Mouse (Mus musculus): Measurements from ENCODE around the gene Rnps1. TPM values are rescaled to one million over a fixed set of nuclear protein-coding genes. Genes with fewer than 3 reads are reported as not detected.
A peak's percentile ranks its signal among the peaks of the same experiment; 100 is the strongest.
"Not testable (repeated sequence)": the region's sequence is repeated elsewhere in the genome, so short reads cannot be mapped to it uniquely, and the experiment has no call there.

Gene Rnps1
- total RNA-seq (2015) (93.0 and 102 TPM in 2 replicates), total RNA-seq (2017) (115 and 125 TPM in 2 replicates)

DNA sequence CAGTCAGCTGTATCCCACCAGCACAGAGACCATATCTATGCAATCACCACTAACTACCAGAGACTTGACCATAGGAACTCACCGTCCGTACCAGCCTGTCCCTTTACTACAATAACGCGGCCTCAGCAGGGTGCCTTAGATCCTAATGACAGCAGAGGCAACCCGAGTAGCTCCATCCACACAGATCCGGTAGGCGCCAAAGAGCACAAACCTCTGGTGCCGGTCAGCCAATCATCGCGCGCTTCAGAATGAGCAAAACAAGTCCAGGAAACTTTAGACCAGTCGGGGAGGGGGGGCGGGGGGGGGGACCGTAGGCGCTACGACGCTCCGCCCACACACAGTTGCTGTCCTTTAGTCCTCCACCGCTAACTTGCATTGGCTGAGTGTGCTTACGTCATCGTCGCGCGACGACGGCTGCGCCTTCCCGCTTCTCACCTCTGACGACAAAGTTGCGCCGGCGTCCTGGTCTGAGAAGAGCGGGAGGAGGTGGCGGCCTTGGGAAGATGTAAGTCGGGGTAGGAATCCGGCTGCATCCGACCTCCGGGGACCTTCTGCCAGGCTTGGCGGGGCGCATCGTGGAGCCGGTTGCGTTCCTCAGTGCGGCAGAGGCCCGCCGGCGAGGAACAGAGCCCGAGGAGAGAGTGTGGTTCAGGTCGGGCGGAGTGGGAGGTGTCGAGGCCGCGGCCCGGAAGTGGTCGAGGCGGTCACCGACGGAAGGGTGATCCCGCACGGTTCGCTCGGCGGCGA lies at the start of gene Rnps1:
Gene Rnps1 (plus strand): TSS at position 336 of the 747 bp plus-strand sequence.
- ATAC-seq (ENCODE audit: poor library complexity, severe bottlenecking) = peak; percentile 87

- no peak for ATAC-seq (ENCODE audit: poor library complexity, severe bottlenecking)
These were observed 48.5 kb upstream of the Rnps1 start for GRCm38 (mm10) chr17:24365863-24366262.

- no peak for ATAC-seq (ENCODE audit: poor library complexity, severe bottlenecking)
These were observed 39.2 kb upstream of the Rnps1 start for GRCm38 (mm10) chr17:24375094-24375712.

DNA sequence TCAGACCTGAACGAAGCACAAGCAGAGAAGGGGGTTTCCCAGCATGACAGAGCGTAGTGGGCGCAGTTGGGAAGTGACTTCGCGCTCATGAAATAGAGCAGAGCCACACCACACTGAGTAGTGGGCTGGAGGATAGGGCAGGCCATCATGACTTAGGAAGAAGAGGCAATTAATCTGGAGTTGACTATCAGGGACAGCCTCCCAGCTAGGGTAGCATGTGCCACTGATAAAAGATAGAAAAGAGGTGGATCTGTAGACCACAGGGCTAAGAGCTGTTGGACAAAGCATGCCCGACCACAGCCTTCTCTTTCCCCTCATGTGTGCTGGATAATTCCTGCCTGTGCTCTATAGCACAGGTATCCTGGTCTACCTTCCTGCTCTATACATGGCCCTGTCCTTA lies 38.5 kb upstream of the Rnps1 start:
- no peak for ATAC-seq (ENCODE audit: poor library complexity, severe bottlenecking)

DNA sequence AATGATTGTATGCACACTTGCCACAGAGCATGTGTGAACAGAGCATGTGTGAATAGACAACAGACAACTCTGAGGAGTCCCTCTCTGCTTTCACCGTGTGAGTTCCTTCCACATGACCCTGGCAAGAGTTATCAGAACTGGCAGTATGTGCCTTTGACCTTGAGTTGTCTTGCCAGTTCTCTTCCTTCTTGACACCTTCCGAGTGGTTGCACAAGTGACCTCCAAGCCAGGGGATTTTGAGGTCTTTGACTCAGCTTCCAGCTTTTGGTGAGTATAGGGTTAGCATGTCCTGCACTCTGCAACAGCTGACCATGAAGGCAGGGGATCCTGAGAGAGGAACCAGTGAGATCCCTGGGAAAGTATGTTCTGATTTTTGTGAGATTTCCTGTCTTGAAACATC lies 35.9 kb upstream of the Rnps1 start:
- no peak for ATAC-seq (ENCODE audit: poor library complexity, severe bottlenecking)

GRCm38 (mm10) chr17:24383789-24384188 lies 30.6 kb upstream of the Rnps1 start:
- no peak for ATAC-seq (ENCODE audit: poor library complexity, severe bottlenecking)

- no peak for ATAC-seq (ENCODE audit: poor library complexity, severe bottlenecking)
These were observed 25.7 kb upstream of the Rnps1 start for GRCm38 (mm10) chr17:24388711-24389110.

- no peak for ATAC-seq (ENCODE audit: poor library complexity, severe bottlenecking)
These were observed 24.5 kb upstream of the Rnps1 start for GRCm38 (mm10) chr17:24389865-24390264.

- 0 out of 2 replicates have a peak, but pooled peaks have one; percentile 40 for ATAC-seq (ENCODE audit: poor library complexity, severe bottlenecking)
These were observed 23.2 kb upstream of the Rnps1 start for GRCm38 (mm10) chr17:24391149-24391548.

- ATAC-seq (ENCODE audit: poor library complexity, severe bottlenecking) = no peak
These were observed 20.8 kb upstream of the Rnps1 start for GRCm38 (mm10) chr17:24393527-24393926.

- no peak for ATAC-seq (ENCODE audit: poor library complexity, severe bottlenecking)
These were observed 19.9 kb upstream of the Rnps1 start for GRCm38 (mm10) chr17:24394456-24394855.

GRCm38 (mm10) chr17:24402371-24402770 lies 12.0 kb upstream of the Rnps1 start:
- ATAC-seq (ENCODE audit: poor library complexity, severe bottlenecking) = no peak

DNA sequence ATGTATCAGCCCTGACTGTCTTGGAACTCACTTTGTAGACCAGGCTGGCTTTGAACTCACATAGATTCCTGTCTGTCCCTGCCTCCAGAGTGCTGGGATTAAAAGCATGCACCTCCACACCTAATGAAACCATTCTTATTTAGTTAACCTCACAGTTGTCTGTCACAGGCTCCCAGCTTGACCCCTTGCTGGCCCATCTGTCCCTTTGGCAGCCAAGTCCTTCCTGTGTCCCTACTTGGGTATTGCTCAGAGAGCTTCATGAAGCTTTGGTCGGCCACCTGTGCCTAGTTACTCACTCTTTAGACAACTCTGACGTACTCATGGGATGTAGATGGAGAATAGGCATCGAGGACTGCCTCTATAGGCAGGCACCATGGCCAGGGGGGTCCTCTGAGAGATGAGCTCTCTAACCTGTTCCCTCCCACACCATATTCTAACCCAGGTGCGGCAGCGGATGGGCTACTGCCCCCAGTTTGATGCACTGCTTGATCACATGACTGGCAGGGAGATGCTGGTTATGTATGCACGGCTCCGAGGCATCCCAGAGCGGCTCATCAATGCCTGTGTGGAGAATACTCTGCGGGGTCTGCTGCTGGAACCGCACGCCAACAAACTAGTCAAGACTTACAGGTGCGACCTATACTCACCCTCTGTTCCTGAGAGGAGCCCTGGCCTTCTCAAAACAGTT lies 7.1 kb upstream of the Rnps1 start:
- no peak for ATAC-seq (ENCODE audit: poor library complexity, severe bottlenecking)

DNA sequence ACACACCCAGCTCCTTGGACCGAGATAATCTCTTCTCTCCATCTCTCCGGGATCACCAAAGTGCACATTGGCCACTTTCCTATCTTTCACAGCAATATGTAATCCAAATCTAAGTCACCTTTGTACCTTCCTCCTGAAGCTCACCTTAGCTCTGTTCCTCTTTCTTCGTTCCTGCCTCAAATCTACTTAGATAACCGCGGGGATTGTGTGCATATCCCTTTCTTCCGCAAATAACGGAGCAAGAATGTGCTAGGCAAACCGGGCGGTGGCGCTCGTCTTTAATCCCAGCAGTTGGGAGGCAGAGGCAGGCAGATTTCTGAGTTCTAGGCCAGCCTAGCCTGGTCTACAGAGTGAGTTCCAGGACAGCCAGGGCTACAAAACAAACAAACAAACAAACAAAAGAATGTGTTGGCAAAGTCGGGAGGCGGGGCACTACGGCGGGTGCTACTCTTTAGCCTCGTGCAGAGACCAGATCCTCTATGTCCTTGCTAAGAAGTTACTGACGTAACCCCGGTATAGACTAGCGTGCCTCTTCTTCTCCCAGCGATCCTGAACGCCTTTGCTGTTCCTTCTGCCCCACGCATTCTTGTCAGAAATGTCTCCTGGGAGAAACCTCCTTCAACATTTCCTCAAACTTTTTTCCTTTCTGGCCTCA lies 681 bp upstream of the Rnps1 start:
- ATAC-seq (ENCODE audit: poor library complexity, severe bottlenecking) = peak; percentile 45

- ATAC-seq (ENCODE audit: poor library complexity, severe bottlenecking) = no peak
These were observed 646 bp downstream of the Rnps1 start for GRCm38 (mm10) chr17:24415011-24415410.

DNA sequence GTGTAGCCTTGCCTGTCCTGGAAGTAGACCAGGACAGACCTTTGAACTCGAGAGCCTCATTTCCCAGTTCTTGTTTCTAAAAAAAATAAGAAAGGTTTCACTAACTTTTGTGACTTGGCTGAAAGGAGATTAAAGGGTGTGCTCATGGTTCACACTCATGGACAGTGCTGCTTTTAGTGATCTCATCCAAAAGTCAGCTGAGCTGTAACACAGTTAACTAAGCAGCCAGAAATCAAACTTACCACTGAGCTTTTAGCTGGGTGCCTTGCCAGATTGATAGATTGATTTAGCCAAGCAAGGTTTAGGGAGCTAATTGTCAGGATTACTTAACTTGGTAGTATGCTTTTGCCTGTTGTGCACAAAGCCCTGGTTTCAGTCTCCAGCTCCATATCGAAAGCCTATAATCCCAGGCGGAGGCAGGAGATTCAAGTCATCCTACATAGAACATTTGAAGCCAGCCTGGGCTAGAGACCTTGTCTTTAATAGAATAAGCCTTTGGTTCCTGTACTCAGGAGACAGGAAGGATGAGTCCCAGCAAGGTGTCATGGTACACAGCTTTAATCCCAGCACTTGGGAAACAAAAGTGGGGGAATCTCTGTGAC lies 1.8 kb downstream of the Rnps1 start:
- ATAC-seq (ENCODE audit: poor library complexity, severe bottlenecking) = no peak

DNA sequence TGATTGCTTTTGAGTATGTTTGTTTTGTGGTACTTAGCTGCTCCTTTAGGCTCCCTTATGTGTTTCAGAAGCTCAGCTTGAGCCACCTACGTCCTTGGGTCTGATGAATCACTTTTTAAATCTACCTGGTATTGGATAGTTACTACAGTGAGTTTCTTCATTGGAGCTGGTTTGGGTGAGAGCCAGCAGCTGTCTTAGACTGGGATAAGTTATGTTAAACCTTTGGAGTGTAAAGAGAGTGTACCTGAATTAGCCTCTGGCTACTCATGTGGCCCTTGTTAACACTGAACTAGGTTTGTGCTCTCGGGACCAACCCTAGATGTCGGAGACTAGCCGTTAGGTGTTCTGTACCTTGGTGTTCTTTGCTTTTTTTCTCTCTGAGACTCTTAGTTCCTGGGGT lies 8.7 kb downstream of the Rnps1 start:
- no peak for ATAC-seq (ENCODE audit: poor library complexity, severe bottlenecking)

DNA sequence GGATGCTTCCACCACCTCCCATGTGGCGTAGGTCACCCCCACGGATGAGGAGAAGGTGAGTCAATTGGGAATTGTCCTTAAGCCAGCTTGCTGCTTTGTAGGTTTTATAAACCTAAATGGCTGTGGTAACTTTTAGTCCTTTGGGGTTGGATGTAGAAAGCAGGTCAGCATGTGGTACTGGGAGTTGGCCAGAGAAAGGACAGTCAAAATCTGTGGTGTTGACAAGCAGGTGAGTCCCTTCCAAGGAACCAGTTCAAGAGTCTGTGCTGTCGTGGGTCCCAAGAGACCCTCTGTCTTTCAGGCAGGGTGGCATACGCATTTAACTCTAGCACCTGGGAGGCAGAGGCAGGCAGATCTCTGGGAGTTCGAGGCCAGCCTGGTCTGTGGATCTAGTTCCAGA lies 10.1 kb downstream of the Rnps1 start:
- ATAC-seq (ENCODE audit: poor library complexity, severe bottlenecking) = no peak

DNA sequence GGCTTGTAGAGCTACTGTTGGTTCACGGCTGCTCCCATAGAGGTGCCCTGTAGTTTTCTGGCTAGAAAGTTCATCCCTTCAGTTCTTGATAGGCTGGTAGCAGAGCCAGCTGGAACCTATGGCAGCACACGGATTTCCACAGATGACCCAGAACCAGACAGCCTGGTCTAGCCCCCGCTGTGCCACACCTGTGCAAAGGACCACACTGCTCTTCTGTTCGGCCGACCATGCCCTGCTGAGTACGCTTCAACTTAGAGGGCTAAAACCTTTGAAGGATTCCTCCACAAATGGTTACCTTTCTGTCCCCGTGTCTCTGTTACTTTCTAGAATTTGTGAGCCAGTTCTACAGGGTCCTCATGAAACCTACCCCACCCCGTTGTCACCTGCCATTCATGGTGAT lies 11.0 kb downstream of the Rnps1 start:
- ATAC-seq (ENCODE audit: poor library complexity, severe bottlenecking) = not testable (repeated sequence)

DNA sequence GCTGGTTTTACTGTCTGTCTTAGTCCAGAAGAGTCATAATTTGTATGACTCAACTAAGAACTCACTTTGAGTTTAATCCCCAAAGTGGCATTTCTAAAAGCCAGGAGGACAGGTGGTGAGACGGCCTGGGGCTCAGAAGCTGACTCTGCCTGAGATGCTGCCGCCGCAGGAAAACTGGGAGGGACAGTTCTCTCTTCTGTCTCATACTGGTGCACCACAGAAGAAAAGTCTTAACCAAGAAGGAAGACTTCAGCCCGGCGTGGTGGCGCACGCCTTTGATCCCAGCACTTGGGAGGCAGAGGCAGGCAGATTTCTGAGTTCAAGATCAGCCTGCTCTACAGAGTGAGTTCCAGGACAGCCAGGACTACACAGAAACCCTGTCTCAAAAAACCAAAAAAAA lies 11.5 kb downstream of the Rnps1 start:
- no peak for ATAC-seq (ENCODE audit: poor library complexity, severe bottlenecking)
